Mouse (Mus musculus) intestine, postnatal 0 days (tissue): ENCODE results near the gene Ncapg. TPM values are rescaled to one million over a fixed set of nuclear protein-coding genes. Genes with fewer than 3 reads are reported as not detected.

Experiments used
- ATAC-seq: fragments of 200-750 bp; cut with Nextera tagmentation; 2 replicates; pipeline ENCODE4 v1.8.0; 2017; ENCODE audit warnings: mild to moderate bottlenecking, moderate TSS enrichment, moderate library complexity
- H3K27ac ChIP-seq: fragments of 300-500 bp; sonication (generic); 2 replicates; pipeline ENCODE4 v1.5.1; 2014; ENCODE audit warnings: mild to moderate bottlenecking, low read depth, low read length, moderate library complexity
- H3K27me3 ChIP-seq: fragments of 300-500 bp; sonication (generic); replicated peaks from 2 replicates; pipeline ENCODE4 v1.6.1; 2014; ENCODE audit warnings: low read length, mixed read lengths; ENCODE audit not compliant: control insufficient read depth, insufficient read depth
- H3K36me3 ChIP-seq: fragments of 300-500 bp; sonication (generic); 2 replicates; pipeline ENCODE4 v1.6.1; 2014; ENCODE audit warnings: mild to moderate bottlenecking, moderate library complexity; ENCODE audit not compliant: control insufficient read depth, insufficient read depth
- H3K4me1 ChIP-seq: fragments of 300-500 bp; sonication (generic); replicated peaks from 2 replicates; pipeline ENCODE4 v1.6.1; 2014; ENCODE audit warnings: antibody characterized with exemption, low read length, mixed read lengths; ENCODE audit not compliant: control insufficient read depth, insufficient read depth
- H3K4me2 ChIP-seq: fragments of 300-500 bp; sonication (generic); replicated peaks from 2 replicates; pipeline ENCODE4 v1.6.1; 2014; ENCODE audit warnings: low read depth, mild to moderate bottlenecking, moderate library complexity
- H3K4me3 ChIP-seq: fragments of 300-500 bp; sonication (generic); 2 replicates; pipeline ENCODE4 v1.5.1; 2014; ENCODE audit warnings: low read depth, low read length
- H3K9ac ChIP-seq: fragments of 300-500 bp; sonication (generic); 2 replicates; pipeline ENCODE4 v1.6.1; 2014; ENCODE audit warnings: mild to moderate bottlenecking, low read depth, low read length
- H3K9me3 ChIP-seq: fragments of 300-500 bp; sonication (generic); 2 replicates; pipeline ENCODE4 v1.6.1; 2016; ENCODE audit warnings: mixed run types; ENCODE audit not compliant: control insufficient read depth
- CTCF ChIP-seq: sonication (generic); IDR thresholded peaks from 2 replicates; pipeline ENCODE4 v1.5.1; 2016; ENCODE audit warnings: low read depth, mild to moderate bottlenecking, control low read depth, antibody characterized with exemption, moderate library complexity
- WGBS: fragments of 180-500 bp; shearing (Covaris S2); extraction: QIAGEN DNeasy Blood & Tissue Kit; methylation state at CpG from one replicate; pipeline ENCODE4 v1.1.7; 2014; 5-methylcytosine and 5-hydroxymethylcytosine counted together
- polyA plus RNA-seq: library from polyadenylated mRNA; unstranded; fragments of >200 nt; fragmentation: Nextera tagmentation; extraction: Ambion mirVana; gene quantifications from 2 replicates; pipeline ENCODE4 v1.2.1, GENCODE M21; 2015

Ncapg gene
- polyA plus RNA-seq, 1 experiment from 2014 or later, result 10.4 TPM

DNA sequence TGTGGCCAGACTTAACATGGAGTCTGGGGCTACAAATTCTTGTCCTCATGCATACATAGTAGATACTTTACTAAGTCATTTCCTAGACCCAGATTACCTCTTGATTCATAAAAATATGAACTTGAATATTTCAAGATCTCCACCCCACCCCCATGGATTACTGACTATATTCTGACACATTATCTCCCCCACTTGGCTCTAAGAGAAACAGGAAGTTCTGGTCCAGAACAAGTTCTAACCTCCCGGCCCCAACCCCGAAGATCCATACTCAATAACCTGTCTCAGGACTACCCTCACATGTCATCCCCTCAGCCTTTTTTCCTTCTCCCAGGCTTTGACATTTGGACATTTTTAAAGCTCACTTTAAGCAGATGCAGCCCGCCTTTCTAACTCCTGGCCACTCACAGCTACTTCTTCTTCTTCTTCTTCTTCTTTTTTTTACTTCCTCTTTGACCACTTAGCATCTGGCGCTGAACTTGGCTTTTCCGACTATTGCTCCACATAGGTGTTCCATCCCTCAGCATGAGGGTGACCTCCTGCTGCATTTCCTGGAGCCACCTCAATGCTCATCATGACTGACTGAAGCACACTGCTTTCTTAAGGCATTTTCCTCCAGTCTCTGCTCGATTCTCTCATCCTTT lies 49.2 kb downstream of the Ncapg start:
- Histone ChIP-seq H3K4me3 (no peak overlapping the region), H3K9ac (no peak overlapping the region), H3K36me3 (no peaks in the 10 kb centered on the region), H3K4me2 (no peak overlapping the region), H3K4me1 (no peaks in the 10 kb centered on the region), H3K27me3 (no peaks in the 10 kb centered on the region), H3K9me3 (no peaks in the 10 kb centered on the region), H3K27ac (no peak overlapping the region)
- 89% methylated on average over 6 of the region's 6 CpGs for WGBS
- no peak for TF ChIP-seq CTCF
- ATAC-seq, result no peak

DNA sequence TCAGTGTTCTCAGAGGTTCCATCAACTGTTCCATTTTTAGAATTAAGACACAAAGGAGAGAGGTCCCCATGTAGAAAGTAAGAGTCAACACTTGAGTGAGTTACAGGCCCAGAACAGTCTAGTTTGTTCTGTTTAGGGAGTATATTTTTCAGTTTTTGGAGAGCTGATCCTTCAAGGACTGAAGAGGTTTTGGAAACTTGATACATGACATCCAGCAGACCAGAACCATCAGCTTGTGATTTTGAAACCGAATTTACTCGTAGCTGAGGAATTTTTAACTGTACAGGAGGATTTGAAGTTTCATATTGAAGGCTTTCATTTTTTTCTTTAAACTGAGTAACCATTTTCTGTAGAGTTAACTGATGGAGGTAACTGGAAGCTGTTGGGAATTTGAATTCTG lies 64.0 kb downstream of the Ncapg start:
- 92% methylated on average over 2 of the region's 2 CpGs for WGBS
- no peak for TF ChIP-seq CTCF
- Histone ChIP-seq H3K9me3 (no peaks in the 10 kb centered on the region), H3K4me1 (no peaks in the 10 kb centered on the region), H3K4me2 (no peak overlapping the region), H3K27me3 (no peaks in the 10 kb centered on the region), H3K4me3 (no peak overlapping the region), H3K9ac (no peak overlapping the region), H3K27ac (no peak overlapping the region), H3K36me3 (peaks cover 17% of the 10 kb centered on the region; the same call in 1 of the 2 replicates)
- ATAC-seq, result no peak

DNA sequence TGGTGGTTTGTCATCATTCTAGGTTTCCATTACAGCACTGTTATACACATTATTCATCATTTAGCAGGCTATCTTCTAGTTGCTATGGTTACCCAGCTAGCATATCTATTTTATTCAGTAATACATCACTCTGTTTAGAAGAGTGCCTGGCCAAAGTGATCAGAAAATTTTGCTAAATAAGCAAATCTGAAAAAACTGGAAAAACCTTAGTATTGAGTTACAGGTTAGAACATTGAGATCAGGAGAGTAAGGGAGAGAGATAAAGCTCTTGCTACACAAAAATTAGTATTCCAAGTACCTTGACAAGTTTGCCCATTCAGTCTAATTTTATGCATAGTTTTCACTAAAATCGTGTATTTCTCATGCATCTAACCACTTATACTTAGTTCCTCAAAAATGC lies 68.2 kb downstream of the Ncapg start:
- H3K27ac ChIP-seq, result no peak overlapping the region
- H3K9me3 ChIP-seq, result no peaks in the 10 kb centered on the region
- H3K4me3 ChIP-seq, result no peak overlapping the region
- no peak for TF ChIP-seq CTCF
- ATAC-seq, result no peak
- WGBS, result 92% methylated on average over 1 of the region's 1 CpGs
- H3K27me3 ChIP-seq, result no peaks in the 10 kb centered on the region
- H3K4me1 ChIP-seq, result no peaks in the 10 kb centered on the region
- no peak overlapping the region for H3K9ac ChIP-seq
- H3K4me2 ChIP-seq, result no peak overlapping the region
- H3K36me3 ChIP-seq, result peaks cover 17% of the 10 kb centered on the region; the same call in 1 of the 2 replicates

Other genes with a start within 250 kb of the Ncapg start
- gene Qdpr, start 219.7 kb upstream of the Ncapg start, polyA plus RNA-seq, result 355 and 422 TPM in 2 replicates
- gene Clrn2, start 216.2 kb upstream of the Ncapg start, polyA plus RNA-seq, result not detected in 2 replicates
- gene Lap3, start 176.5 kb upstream of the Ncapg start, polyA plus RNA-seq, result 108 and 120 TPM in 2 replicates
- gene Med28, start 149.7 kb upstream of the Ncapg start, polyA plus RNA-seq, result 203 and 213 TPM in 2 replicates
- 1.4 and 1.5 TPM in 2 replicates for gene Fam184b, start 30.3 kb upstream of the Ncapg start, polyA plus RNA-seq
- 23.4 and 27.5 TPM in 2 replicates for gene Lcorl, start 187.7 kb downstream of the Ncapg start, polyA plus RNA-seq